Mouse (Mus musculus): ENCODE results near the gene Tmc3. TPM values are rescaled to one million over a fixed set of nuclear protein-coding genes. Genes with fewer than 3 reads are reported as not detected.
A peak's percentile ranks its signal among the peaks of the same experiment; 100 is the strongest.

Tmc3 gene
- 0.65 and 0.86 TPM in 2 replicates for polyA plus RNA-seq (2011; ENCODE audit: insufficient read depth, insufficient read length, low replicate concordance, missing spikeins)

DNA sequence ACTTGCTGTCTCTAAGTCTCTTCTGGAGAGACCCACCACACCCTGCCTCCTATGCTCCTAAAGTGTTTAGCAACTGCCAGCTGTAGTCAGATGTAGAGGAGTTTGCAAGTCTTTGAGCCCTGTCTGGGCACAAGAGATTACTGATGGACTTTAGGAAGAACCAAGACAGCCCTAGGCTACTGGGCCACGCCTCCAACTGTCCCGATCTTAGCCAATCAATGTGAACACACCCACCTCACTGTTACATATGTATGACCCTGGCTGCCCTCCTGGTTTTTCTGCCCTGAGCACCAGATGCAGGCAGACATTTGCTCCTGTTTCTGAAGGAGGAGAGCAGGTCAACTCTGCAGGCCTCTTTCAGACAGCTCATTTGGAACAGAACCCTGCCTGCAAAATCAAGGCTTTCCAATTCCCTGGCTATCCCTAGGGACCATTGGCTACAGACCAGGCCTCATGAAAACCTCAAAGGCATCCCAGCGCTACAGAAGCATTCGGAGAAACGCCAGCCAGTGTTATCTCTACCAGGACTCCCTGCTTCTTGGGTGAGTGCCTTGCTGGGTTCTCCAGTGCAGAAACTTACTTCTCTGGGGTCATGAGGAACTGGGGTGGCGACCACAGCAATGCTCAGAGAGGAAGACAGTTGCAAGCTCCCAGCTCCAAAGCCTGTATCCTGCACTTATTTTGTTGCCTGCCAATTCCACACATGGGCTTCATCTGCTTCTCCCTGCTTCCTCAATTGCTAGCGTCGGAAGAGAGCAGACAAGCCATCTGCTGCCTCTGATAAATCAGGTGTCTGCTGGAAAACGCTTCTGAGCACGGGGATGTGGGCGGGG is at the start of gene Tmc3:
Gene Tmc3 (plus strand): TSS at position 289 of the 833 bp plus-strand sequence.
- Histone ChIP-seq H3K4me3 (replicated peaks; ENCODE audit: control insufficient read depth, low read depth, low read length) (no peak within 1 kb of the TSS), H3K27ac (ENCODE audit: control insufficient read depth, insufficient read depth, low read depth, low read length, poor library complexity) (peak within 1 kb of the TSS; percentile 6; the same call in 1 of the 2 replicates), H3K4me1 (ENCODE audit: control insufficient read depth, insufficient read depth, low read length) (no peaks in the 10 kb centered on the region)
- no peak for TF ChIP-seq POLR2A (IDR thresholded peaks at IDR 0.05; ENCODE audit: borderline replicate concordance, control insufficient read depth, low read depth, low read length)
- TF ChIP-seq CTCF (IDR thresholded peaks at IDR 0.05; ENCODE audit: control insufficient read depth, insufficient read depth, low read length) = no peak
- 36% methylated on average over 11 of the region's 11 CpGs for WGBS

DNA sequence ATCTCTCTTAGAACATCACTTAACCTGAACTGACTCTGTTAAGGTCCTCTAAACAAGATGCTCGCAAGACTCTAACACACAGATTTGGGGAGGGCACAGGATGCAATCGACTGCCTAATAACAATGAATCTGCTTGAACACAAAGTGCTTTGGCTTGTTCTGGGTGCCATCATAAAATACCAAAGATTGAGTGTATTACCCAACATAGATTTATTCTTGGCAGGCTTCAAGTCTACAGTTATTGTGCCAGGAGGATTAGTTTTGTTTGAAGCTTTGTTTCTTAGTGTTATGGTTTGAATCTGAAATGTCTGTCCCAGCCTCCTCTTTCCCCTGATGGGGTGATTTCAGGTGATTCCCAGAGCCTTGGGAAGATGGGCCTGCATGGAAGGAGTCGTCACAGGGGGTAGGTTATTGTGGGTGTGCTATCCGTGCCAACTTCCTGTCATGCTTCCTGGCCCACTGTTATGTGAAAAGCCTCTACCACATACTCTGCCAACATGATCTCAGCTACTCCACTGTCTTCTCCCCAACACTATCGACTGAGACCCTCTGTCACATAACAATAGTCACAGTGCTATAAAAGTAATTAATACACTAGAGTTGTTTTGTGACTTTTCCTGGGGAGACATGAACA is 43.1 kb upstream of the Tmc3 start:
- 43% methylated on average over 5 of the region's 5 CpGs for WGBS
- no peaks in the 10 kb centered on the region for H3K4me1 ChIP-seq (ENCODE audit: control insufficient read depth, insufficient read depth, low read length)
- no peak for TF ChIP-seq CTCF (IDR thresholded peaks at IDR 0.05; ENCODE audit: control insufficient read depth, insufficient read depth, low read length)
- TF ChIP-seq POLR2A (IDR thresholded peaks at IDR 0.05; ENCODE audit: borderline replicate concordance, control insufficient read depth, low read depth, low read length) = no peak

DNA sequence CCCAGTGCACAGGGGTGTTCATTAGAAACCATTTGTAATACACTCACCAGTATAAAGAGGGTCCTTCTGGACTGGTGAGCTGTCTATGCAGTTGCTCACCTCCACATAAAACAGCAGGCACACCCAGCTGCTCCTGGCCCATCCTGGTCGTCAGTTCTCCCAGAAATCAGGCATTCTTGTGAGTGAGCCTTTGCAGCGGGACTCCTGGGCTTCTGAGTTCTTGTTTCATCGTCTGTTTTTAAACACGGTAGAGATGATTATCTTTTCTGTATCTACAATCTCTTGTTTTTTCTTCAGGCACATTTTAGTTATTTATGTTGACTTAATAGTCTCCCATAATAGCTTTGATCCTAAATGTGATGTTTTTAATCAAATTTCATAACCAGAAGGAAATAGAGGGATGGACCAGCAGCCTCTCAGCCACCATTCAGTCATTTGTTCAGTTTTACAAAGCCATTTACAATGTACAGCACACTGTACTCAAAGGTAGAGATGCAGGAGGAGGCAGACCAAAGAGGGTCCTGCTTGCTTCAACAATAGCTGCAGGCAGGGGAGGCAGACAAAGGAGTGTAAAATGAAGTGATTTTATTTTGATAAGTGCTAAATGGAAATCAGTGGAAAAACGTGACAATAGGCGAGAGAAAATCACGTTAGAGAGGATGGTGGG is 35.9 kb upstream of the Tmc3 start:
- TF ChIP-seq CTCF (IDR thresholded peaks at IDR 0.05; ENCODE audit: control insufficient read depth, insufficient read depth, low read length) = no peak
- TF ChIP-seq POLR2A (IDR thresholded peaks at IDR 0.05; ENCODE audit: borderline replicate concordance, control insufficient read depth, low read depth, low read length) = no peak
- no peak overlapping the region for H3K27ac ChIP-seq (ENCODE audit: control insufficient read depth, insufficient read depth, low read depth, low read length, poor library complexity)
- 66% methylated on average over 7 of the region's 7 CpGs for WGBS
- no peaks in the 10 kb centered on the region for H3K4me1 ChIP-seq (ENCODE audit: control insufficient read depth, insufficient read depth, low read length)
- no peak overlapping the region for H3K4me3 ChIP-seq (replicated peaks; ENCODE audit: control insufficient read depth, low read depth, low read length)

More for the DNA sequence above, 43.1 kb upstream of the Tmc3 start:
- H3K4me3 ChIP-seq (replicated peaks; ENCODE audit: control insufficient read depth, low read depth, low read length) = no peak overlapping the region
- no peak overlapping the region for H3K27ac ChIP-seq (ENCODE audit: control insufficient read depth, insufficient read depth, low read depth, low read length, poor library complexity)

GRCm38 (mm10) chr7:83549353-83549774 is 35.4 kb upstream of the Tmc3 start:
- Histone ChIP-seq H3K4me1 (ENCODE audit: control insufficient read depth, insufficient read depth, low read length) (no peaks in the 10 kb centered on the region), H3K27ac (ENCODE audit: control insufficient read depth, insufficient read depth, low read depth, low read length, poor library complexity) (no peak overlapping the region), H3K4me3 (replicated peaks; ENCODE audit: control insufficient read depth, low read depth, low read length) (no peak overlapping the region)
- WGBS = 79% methylated on average over 7 of the region's 7 CpGs
- TF ChIP-seq CTCF (IDR thresholded peaks at IDR 0.05; ENCODE audit: control insufficient read depth, insufficient read depth, low read length) (no peak), POLR2A (IDR thresholded peaks at IDR 0.05; ENCODE audit: borderline replicate concordance, control insufficient read depth, low read depth, low read length) (no peak)

DNA sequence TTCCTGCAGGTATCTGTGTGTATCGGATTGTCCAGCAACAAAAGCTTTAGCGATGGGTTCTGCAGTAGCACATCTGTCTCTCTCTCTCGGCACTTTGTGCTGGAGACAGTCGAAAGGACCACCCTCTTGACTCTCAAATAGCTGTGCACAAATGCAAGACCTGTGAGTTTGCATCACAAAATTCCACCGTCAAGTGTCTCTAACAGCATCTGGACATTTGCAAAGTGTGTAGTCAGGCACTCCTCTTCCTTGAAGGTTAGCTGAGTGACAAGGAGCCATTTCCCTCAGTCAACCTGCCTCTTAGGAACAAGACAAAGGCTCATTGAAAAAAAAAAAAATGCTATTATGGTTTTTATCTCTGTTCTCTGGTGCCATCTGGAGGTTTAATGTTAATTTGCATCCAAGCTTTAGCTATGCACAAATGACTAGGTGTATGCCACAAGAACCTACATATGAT is 34.7 kb upstream of the Tmc3 start:
- Histone ChIP-seq H3K4me3 (replicated peaks; ENCODE audit: control insufficient read depth, low read depth, low read length) (no peak overlapping the region), H3K27ac (ENCODE audit: control insufficient read depth, insufficient read depth, low read depth, low read length, poor library complexity) (no peak overlapping the region), H3K4me1 (ENCODE audit: control insufficient read depth, insufficient read depth, low read length) (no peaks in the 10 kb centered on the region)
- WGBS = 79% methylated on average over 5 of the region's 5 CpGs
- TF ChIP-seq POLR2A (IDR thresholded peaks at IDR 0.05; ENCODE audit: borderline replicate concordance, control insufficient read depth, low read depth, low read length) (no peak), CTCF (IDR thresholded peaks at IDR 0.05; ENCODE audit: control insufficient read depth, insufficient read depth, low read length) (0 out of 2 replicates have a peak, but pooled peaks have one; percentile 6)

DNA sequence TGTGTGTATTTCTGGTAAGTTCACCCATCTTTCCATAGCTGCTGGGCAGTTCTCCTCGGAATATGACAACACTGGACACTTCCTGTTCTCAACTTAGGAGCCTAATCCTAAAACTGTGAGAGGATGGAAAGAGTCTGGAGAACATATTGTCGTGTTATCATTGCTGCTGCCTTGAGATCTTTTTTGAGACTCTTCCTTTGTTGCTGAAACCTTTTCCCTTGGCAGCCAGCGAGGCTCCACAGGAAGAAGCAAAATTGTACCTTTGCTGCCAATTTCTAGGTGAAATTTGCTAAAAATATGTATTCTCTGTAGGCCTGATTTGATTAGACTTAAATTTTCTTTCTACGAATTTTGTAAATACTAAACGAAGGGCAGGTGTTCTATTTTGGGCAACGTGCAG is 30.2 kb upstream of the Tmc3 start:
- WGBS = 58% methylated on average over 6 of the region's 6 CpGs
- no peak overlapping the region for H3K4me3 ChIP-seq (replicated peaks; ENCODE audit: control insufficient read depth, low read depth, low read length)
- TF ChIP-seq POLR2A (IDR thresholded peaks at IDR 0.05; ENCODE audit: borderline replicate concordance, control insufficient read depth, low read depth, low read length) (no peak), CTCF (IDR thresholded peaks at IDR 0.05; ENCODE audit: control insufficient read depth, insufficient read depth, low read length) (no peak)
- no peak overlapping the region for H3K27ac ChIP-seq (ENCODE audit: control insufficient read depth, insufficient read depth, low read depth, low read length, poor library complexity)
- H3K4me1 ChIP-seq (ENCODE audit: control insufficient read depth, insufficient read depth, low read length) = no peaks in the 10 kb centered on the region

DNA sequence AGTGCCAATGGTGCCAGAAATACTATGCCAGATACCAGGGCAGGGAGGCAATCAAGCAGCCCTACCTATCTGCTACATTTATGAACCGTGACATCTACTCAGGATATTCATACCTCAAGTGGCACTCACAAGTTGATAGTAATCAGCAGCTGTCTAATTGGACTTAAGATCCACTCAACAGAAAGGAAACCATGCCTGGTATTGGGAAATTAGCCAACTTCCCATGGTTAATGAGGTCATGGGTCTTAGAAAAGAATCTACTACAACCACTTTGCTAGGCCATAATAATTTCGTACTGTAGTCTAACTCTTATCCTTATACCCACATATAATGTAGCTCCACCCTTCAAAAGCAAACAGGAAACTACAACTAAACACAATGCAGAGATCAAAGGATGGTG is 28.2 kb upstream of the Tmc3 start:
- 11% methylated on average over 2 of the region's 2 CpGs for WGBS
- Histone ChIP-seq H3K4me1 (ENCODE audit: control insufficient read depth, insufficient read depth, low read length) (no peaks in the 10 kb centered on the region), H3K27ac (ENCODE audit: control insufficient read depth, insufficient read depth, low read depth, low read length, poor library complexity) (no peak overlapping the region), H3K4me3 (replicated peaks; ENCODE audit: control insufficient read depth, low read depth, low read length) (no peak overlapping the region)
- no peak for TF ChIP-seq POLR2A (IDR thresholded peaks at IDR 0.05; ENCODE audit: borderline replicate concordance, control insufficient read depth, low read depth, low read length)
- no peak for TF ChIP-seq CTCF (IDR thresholded peaks at IDR 0.05; ENCODE audit: control insufficient read depth, insufficient read depth, low read length)

Data from bone marrow, adult 2 months (tissue).